Mouse (Mus musculus) liver, embryonic 14.5 days (tissue): ENCODE results near the gene Zfp872. TPM values are rescaled to one million over a fixed set of nuclear protein-coding genes. Genes with fewer than 3 reads are reported as not detected.

Experiments
- ATAC-seq: fragments of 200-750 bp; cut with Nextera tagmentation; 2 replicates; pipeline ENCODE4 v1.8.0; 2017; ENCODE audit warnings: moderate number of reproducible peaks, mild to moderate bottlenecking, moderate library complexity; ENCODE audit not compliant: insufficient read depth
- DNase-seq, 3 experiments: peaks; one replicate each; pipeline ENCODE4 v3.0.0-alpha.2; 2012 to 2013; ENCODE audit warnings: low read depth in 3 of 3, low spot score in 3 of 3
- H3K27ac ChIP-seq: fragments of 300-500 bp; sonication (generic); 2 replicates; pipeline ENCODE4 v1.5.1; 2014; ENCODE audit warnings: moderate library complexity, mild to moderate bottlenecking, control low read depth, inconsistent platforms
- H3K27me3 ChIP-seq: fragments of 300-500 bp; sonication (generic); 2 replicates; pipeline ENCODE4 v1.6.1; 2014; ENCODE audit warnings: mild to moderate bottlenecking, low read length, moderate library complexity; ENCODE audit not compliant: control insufficient read depth, insufficient read depth
- H3K36me3 ChIP-seq: fragments of 300-500 bp; sonication (generic); replicated peaks from 2 replicates; pipeline ENCODE4 v1.6.1; 2014; ENCODE audit warnings: low read depth; ENCODE audit not compliant: control insufficient read depth, insufficient read depth
- H3K4me1 ChIP-seq, 2 experiments: fragments of 200-500 bp in 1 of 2; fragments of 300-500 bp in 1 of 2; sonication (generic) in 1 of 2; replicated peaks; 2 replicates each; pipeline ENCODE4 v1.6.1; 2012 to 2014; ENCODE audit warnings: antibody characterized with exemption in 1 of 2, inconsistent platforms in 1 of 2, low read length in 1 of 2; ENCODE audit not compliant: control insufficient read depth in 2 of 2, insufficient read depth in 2 of 2
- H3K4me2 ChIP-seq: fragments of 300-500 bp; sonication (generic); 2 replicates; pipeline ENCODE4 v1.6.1; 2014; ENCODE audit warnings: low read depth, mild to moderate bottlenecking, control low read depth, moderate library complexity
- H3K4me3 ChIP-seq, 2 experiments: fragments of 200-500 bp in 1 of 2; fragments of 300-500 bp in 1 of 2; sonication (generic) in 1 of 2; 2 replicates each; pipeline ENCODE4 v1.5.1; 2012 to 2014; ENCODE audit warnings: low read depth in 2 of 2, low read length in 2 of 2, mild to moderate bottlenecking in 2 of 2, control low read depth in 1 of 2, inconsistent platforms in 1 of 2, moderate library complexity in 1 of 2; ENCODE audit not compliant: insufficient read depth in 1 of 2
- H3K9ac ChIP-seq: fragments of 300-500 bp; sonication (generic); replicated peaks from 2 replicates; pipeline ENCODE4 v1.6.1; 2014; ENCODE audit warnings: mild to moderate bottlenecking, control low read depth, moderate library complexity
- H3K9me3 ChIP-seq: fragments of 300-500 bp; sonication (generic); 2 replicates; pipeline ENCODE4 v1.6.1; 2016; ENCODE audit warnings: low read length, mixed read lengths; ENCODE audit not compliant: control insufficient read depth
- CTCF ChIP-seq: IDR thresholded peaks from 2 replicates; pipeline ENCODE4 v1.5.1; 2016; ENCODE audit warnings: antibody characterized with exemption, low read depth, control low read depth
- EP300 ChIP-seq: IDR thresholded peaks from 2 replicates; pipeline ENCODE4 v1.6.1; 2016; ENCODE audit warnings: antibody characterized with exemption, low read depth
- WGBS: fragments of 180-500 bp; shearing (Covaris S2); extraction: QIAGEN DNeasy Blood & Tissue Kit; methylation state at CpG from one replicate; pipeline ENCODE4 v1.1.7; 2014; ENCODE audit not compliant: insufficient replicate concordance; 5-methylcytosine and 5-hydroxymethylcytosine counted together
- polyA plus RNA-seq, 2 experiments: library from polyadenylated mRNA; depleted of rRNA in 1 of 2; stranded (reverse) in 1 of 2; unstranded in 1 of 2; fragments of >200 nt; fragmentation: Nextera tagmentation in 1 of 2; extraction: Ambion mirVana in 1 of 2; gene quantifications; 2 replicates each; pipeline versions ENCODE4 v1.2.1 to v1.2.3; 2012 to 2014

The Zfp872 gene
- polyA plus RNA-seq (2012; rRNA removed) (not detected in 2 replicates), polyA plus RNA-seq (2014; fragmentation: Nextera tagmentation; extraction: Ambion mirVana) (not detected in 2 replicates)

- peaks cover 2% of the 10 kb centered on the region for H3K9me3 ChIP-seq
- ATAC-seq: no peak
- H3K27me3 ChIP-seq: peaks cover 11% of the 10 kb centered on the region
- no peak within 1 kb of the TSS; a peak in 1 of 4 replicates for H3K4me3 ChIP-seq
- H3K27ac ChIP-seq: no peak within 1 kb of the TSS
- 20% methylated on average over 43 of the region's 43 CpGs for WGBS
- no peak within 1 kb of the TSS for H3K9ac ChIP-seq
- no peaks in the 10 kb centered on the region for H3K36me3 ChIP-seq
- no peak for DNase-seq
- H3K4me2 ChIP-seq: peak within 1 kb of the TSS; percentile 30
- H3K4me1 ChIP-seq: no peaks in the 10 kb centered on the region
- TF ChIP-seq EP300 (no peak), CTCF (no peak)
Observed at GRCm38 (mm10) chr9:22188025-22188611, at the start of gene Zfp872. TSS of gene Zfp872 (plus strand) at chr9:22188090.

GRCm38 (mm10) chr9:22138480-22138879 is 49.4 kb upstream of the Zfp872 start:
- Histone ChIP-seq H3K27me3 (no peaks in the 10 kb centered on the region), H3K9me3 (no peaks in the 10 kb centered on the region), H3K27ac (no peak overlapping the region), H3K4me2 (no peak overlapping the region), H3K36me3 (no peaks in the 10 kb centered on the region; the same call in 1 of the 2 replicates), H3K9ac (no peak overlapping the region), H3K4me3 (no peak overlapping the region), H3K4me1 (peaks cover 24 to 26% of the 10 kb centered on the region in 2 experiments)
- DNase-seq (no peak), ATAC-seq (no peak)
- WGBS: 35% methylated on average over 2 of the region's 2 CpGs
- TF ChIP-seq EP300: no peak
- TF ChIP-seq CTCF: peak; percentile 95

GRCm38 (mm10) chr9:22139746-22140145 is 48.1 kb upstream of the Zfp872 start:
- no peaks in the 10 kb centered on the region for H3K36me3 ChIP-seq
- H3K27ac ChIP-seq: no peak overlapping the region
- no peak for ATAC-seq
- H3K27me3 ChIP-seq: no peaks in the 10 kb centered on the region
- H3K4me2 ChIP-seq: no peak overlapping the region
- no peak for DNase-seq
- H3K4me1 ChIP-seq: peaks cover 23 to 24% of the 10 kb centered on the region in 2 experiments
- no peak overlapping the region for H3K9ac ChIP-seq
- H3K4me3 ChIP-seq: no peak overlapping the region
- WGBS: 87% methylated on average over 5 of the region's 5 CpGs
- H3K9me3 ChIP-seq: no peaks in the 10 kb centered on the region
- TF ChIP-seq EP300 (no peak), CTCF (no peak)

- ATAC-seq: peak; percentile 56
- H3K4me2 ChIP-seq: 0 out of 2 replicates have a peak overlapping the region, but pooled peaks have one; percentile 8
- WGBS: 48% methylated on average over 17 of the region's 17 CpGs
Observed at GRCm38 (mm10) chr9:22143108-22144037, 44.5 kb upstream of the Zfp872 start.

More at GRCm38 (mm10) chr9:22143108-22144037, 44.5 kb upstream of the Zfp872 start:
- TF ChIP-seq CTCF (peak; percentile 98), EP300 (no peak)
- H3K4me3 ChIP-seq: no peak overlapping the region
- H3K4me1 ChIP-seq: 0 out of 4 replicates have a peak, but pooled peaks cover under 1 to 2% of the 10 kb centered on the region in 2 experiments
- no peaks in the 10 kb centered on the region for H3K36me3 ChIP-seq
- H3K27ac ChIP-seq: no peak overlapping the region
- H3K27me3 ChIP-seq: no peaks in the 10 kb centered on the region
- peak; percentile 69 to 76 (median 73) for DNase-seq
- H3K9ac ChIP-seq: no peak overlapping the region
- H3K9me3 ChIP-seq: no peaks in the 10 kb centered on the region
